Mouse (Mus musculus): ENCODE data around the gene Ccnk.

DNA sequence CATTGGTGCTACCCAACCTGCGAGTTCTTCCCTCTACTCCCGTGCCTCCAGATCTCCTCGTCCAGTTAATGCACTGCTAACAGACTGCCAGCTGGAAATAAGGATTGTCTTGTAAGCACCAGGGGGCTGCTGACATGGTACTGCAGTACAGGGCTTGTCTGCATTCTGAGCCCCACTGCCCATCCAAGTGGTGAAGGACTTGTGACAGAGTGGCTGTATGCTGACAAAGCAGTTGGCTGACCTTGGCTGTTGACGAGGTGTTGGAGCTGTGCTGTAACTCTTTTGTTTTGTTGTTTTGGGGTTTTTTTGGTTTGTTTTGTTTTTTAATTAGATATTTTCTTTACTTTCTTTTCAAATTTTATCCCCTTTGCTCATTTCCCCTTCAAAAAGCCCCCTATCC lies 19.1 kb downstream of the Ccnk start:
- TF ChIP-seq CTCF (IDR thresholded peaks at IDR 0.05; ENCODE audit: extremely low read depth, insufficient read depth, insufficient read length, insufficient replicate concordance) (no peak), POLR2A (IDR thresholded peaks at IDR 0.05; ENCODE audit: low read depth, low read length) (no peak)
